Comparison of ENCODE assay signal across 14 mouse cellular contexts in genomic region chr1:162453030-162453429, GRCm38 (mm10).
"Had no signal": no experiment of that assay in that cellular context is flagged by ENCODE, and none has a peak within 500 bp of the region (broad histone marks: within the 10 kb centered on the region; RNA-seq: fewer than 3 reads in every experiment).

No protein-coding gene starts in this region.

- H3K9ac ChIP-seq: neural tube, embryonic 15.5 days; stomach, embryonic 15.5 days had no signal

- H3K27ac ChIP-seq: neural tube, embryonic 15.5 days; stomach, embryonic 15.5 days; stomach, postnatal 0 days had no signal

- H3K4me2 ChIP-seq: neural tube, embryonic 15.5 days; stomach, embryonic 15.5 days had no signal

- H3K4me1 ChIP-seq: neural tube, embryonic 15.5 days; stomach, embryonic 15.5 days had no signal

- H3K9me3 ChIP-seq: neural tube, embryonic 15.5 days; stomach, embryonic 15.5 days had no signal

- H3K4me3 ChIP-seq: neural tube, embryonic 15.5 days; stomach, embryonic 15.5 days had no signal

- H3K36me3 ChIP-seq: neural tube, embryonic 15.5 days; stomach, embryonic 15.5 days had no signal

- DNase-seq: right cerebral cortex, adult 18-20 months; right cerebral cortex, postnatal 14 days; right cerebral cortex, postnatal 25 days; right cerebral cortex, postnatal 4 days; spleen, adult 18-20 months; thymus, adult 18-20 months; thymus, adult 2 months; thymus, postnatal 14 days; thymus, postnatal 25 days; thymus, postnatal 36 days; thymus, postnatal 4 days had no signal

- H3K27me3 ChIP-seq: neural tube, embryonic 15.5 days; stomach, embryonic 15.5 days had no signal
